23 mouse cellular contexts compared by ENCODE assay signal in genomic region chr9:62335396-62335795, GRCm38 (mm10). TPM values are rescaled to one million over a fixed set of nuclear protein-coding genes. Genes with fewer than 3 reads are reported as not detected.
"Had no signal": no experiment of that assay in that cellular context is flagged by ENCODE, and none has a peak within 500 bp of the region (broad histone marks: within the 10 kb centered on the region; RNA-seq: fewer than 3 reads in every experiment).

No protein-coding gene starts in this region.

- H3K27me3 ChIP-seq: lung, embryonic 15.5 days; midbrain, embryonic 15.5 days; neural tube, embryonic 12.5 days had no signal

- H3K36me3 ChIP-seq: limb, embryonic 10.5 days; liver, embryonic 15.5 days; lung, embryonic 15.5 days; midbrain, embryonic 15.5 days; neural tube, embryonic 12.5 days had no signal

- H3K9ac ChIP-seq: liver, embryonic 15.5 days; lung, embryonic 15.5 days; midbrain, embryonic 15.5 days; neural tube, embryonic 12.5 days had no signal

- DNase-seq: kidney, adult 8-10 months; kidney, postnatal 25 days; lung, postnatal 14 days; right cerebral cortex, adult 18-20 months; right cerebral cortex, postnatal 25 days; thymus, postnatal 36 days had no signal

- H3K4me3 ChIP-seq: left cerebral cortex, adult 2 months; limb, embryonic 10.5 days; liver, embryonic 15.5 days; lung, embryonic 15.5 days; megakaryocyte, embryonic 14.5 days; midbrain, embryonic 15.5 days; neural tube, embryonic 12.5 days had no signal

- ATAC-seq: midbrain, embryonic 15.5 days had no signal

- H3K4me2 ChIP-seq: liver, embryonic 15.5 days; lung, embryonic 15.5 days; midbrain, embryonic 11.5 days; midbrain, embryonic 15.5 days; neural tube, embryonic 12.5 days had no signal

- H3K27ac ChIP-seq: left cerebral cortex, adult 2 months; limb, embryonic 10.5 days; liver, embryonic 15.5 days; lung, embryonic 15.5 days; macrophage; midbrain, embryonic 15.5 days; neural tube, embryonic 12.5 days had no signal

- H3K9me3 ChIP-seq: limb, embryonic 10.5 days; lung, embryonic 15.5 days; midbrain, embryonic 15.5 days had no signal

- H3K4me1 ChIP-seq: megakaryocyte, embryonic 14.5 days had no signal

RNA-seq across cellular contexts. Expression of gene Spesp1, which starts 53.4 kb away (rescaled TPM):
- total RNA-seq: left cerebral cortex, postnatal 14 days; monocyte, adult 5-6 weeks; neutrophil, adult 5-6 weeks had no signal
- polyA plus RNA-seq: kidney, embryonic 16.5 days; limb, embryonic 10.5 days; limb, embryonic 14.5 days; liver, embryonic 15.5 days; lung, embryonic 15.5 days; macrophage; midbrain, embryonic 11.5 days; midbrain, embryonic 15.5 days; neural tube, embryonic 12.5 days; small intestine, adult 2 months; stomach, embryonic 16.5 days; thymus, postnatal 0 days had no signal
